Mouse (Mus musculus) kidney, postnatal 0 days (tissue): ENCODE data around the gene Cuta. TPM values are rescaled to one million over a fixed set of nuclear protein-coding genes. Genes with fewer than 3 reads are reported as not detected.
A peak's percentile ranks its signal among the peaks of the same experiment; 100 is the strongest.
"Not testable (repeated sequence)": the region's sequence is repeated elsewhere in the genome, so short reads cannot be mapped to it uniquely, and the experiment has no call there.

Source experiments
- ATAC-seq: fragments of 200-750 bp; cut with Nextera tagmentation; replicated peaks from 2 replicates; pipeline ENCODE4 v1.8.0; 2017; ENCODE audit warnings: low read depth, moderate number of reproducible peaks, moderate TSS enrichment, moderate library complexity; ENCODE audit not compliant: low FRiP score
- DNase-seq: peaks from one replicate; pipeline ENCODE4 v3.0.0-alpha.2; 2016; ENCODE audit warnings: low spot score
- H3K27ac ChIP-seq: fragments of 300-500 bp; sonication (generic); 2 replicates; pipeline ENCODE4 v1.5.1; 2014; ENCODE audit warnings: mild to moderate bottlenecking
- H3K27me3 ChIP-seq: fragments of 300-500 bp; sonication (generic); 2 replicates; pipeline ENCODE4 v1.6.1; 2014; ENCODE audit warnings: low read length, mixed read lengths; ENCODE audit not compliant: insufficient read depth
- H3K36me3 ChIP-seq: fragments of 300-500 bp; sonication (generic); 2 replicates; pipeline ENCODE4 v1.6.1; 2014; ENCODE audit warnings: low read length, mixed read lengths; ENCODE audit not compliant: insufficient read depth
- H3K4me1 ChIP-seq: fragments of 300-500 bp; sonication (generic); replicated peaks from 2 replicates; pipeline ENCODE4 v1.6.1; 2014; ENCODE audit warnings: antibody characterized with exemption, low read length, mixed read lengths; ENCODE audit not compliant: insufficient read depth
- H3K4me2 ChIP-seq: fragments of 300-500 bp; sonication (generic); 2 replicates; pipeline ENCODE4 v1.6.1; 2014; ENCODE audit warnings: mild to moderate bottlenecking, low read length, moderate library complexity, mixed read lengths
- H3K4me3 ChIP-seq: fragments of 300-500 bp; sonication (generic); replicated peaks from 2 replicates; pipeline ENCODE4 v1.5.1; 2014; ENCODE audit warnings: low read depth, low read length
- H3K9ac ChIP-seq: fragments of 300-500 bp; sonication (generic); 2 replicates; pipeline ENCODE4 v1.6.1; 2014; ENCODE audit warnings: low read depth, low read length
- H3K9me3 ChIP-seq: fragments of 300-500 bp; sonication (generic); replicated peaks from 2 replicates; pipeline ENCODE4 v1.6.1; 2016; ENCODE audit warnings: low read length, inconsistent platforms, mixed read lengths
- CTCF ChIP-seq: IDR thresholded peaks from 2 replicates; pipeline ENCODE4 v1.5.1; 2016; ENCODE audit warnings: antibody characterized with exemption, low read depth, mild to moderate bottlenecking, moderate library complexity
- WGBS: fragments of 180-500 bp; shearing (Covaris S2); extraction: QIAGEN DNeasy Blood & Tissue Kit; methylation state at CpG from one replicate; pipeline ENCODE4 v1.1.7; 2014; 5-methylcytosine and 5-hydroxymethylcytosine counted together
- polyA plus RNA-seq: library from polyadenylated mRNA; unstranded; fragments of >200 nt; fragmentation: Nextera tagmentation; extraction: Ambion mirVana; gene quantifications from 2 replicates; pipeline ENCODE4 v1.2.1, GENCODE M21; 2015

The Cuta gene
- polyA plus RNA-seq, 1 experiment from 2014 or later = 227 TPM

- H3K4me2 ChIP-seq = no peak overlapping the region
- 87% methylated on average over 9 of the region's 9 CpGs for WGBS
- ATAC-seq (no peak), DNase-seq (no peak)
- no peaks in the 10 kb centered on the region for H3K9me3 ChIP-seq
- no peaks in the 10 kb centered on the region for H3K27me3 ChIP-seq
- TF ChIP-seq CTCF = no peak
- no peak overlapping the region for H3K27ac ChIP-seq
- H3K4me1 ChIP-seq = peaks cover 18% of the 10 kb centered on the region
- H3K4me3 ChIP-seq = no peak overlapping the region
- H3K9ac ChIP-seq = no peak overlapping the region
- peaks cover 9% of the 10 kb centered on the region for H3K36me3 ChIP-seq
These were observed 4.3 kb downstream of the Cuta start for GRCm38 (mm10) chr17:26935027-26935426.

DNA sequence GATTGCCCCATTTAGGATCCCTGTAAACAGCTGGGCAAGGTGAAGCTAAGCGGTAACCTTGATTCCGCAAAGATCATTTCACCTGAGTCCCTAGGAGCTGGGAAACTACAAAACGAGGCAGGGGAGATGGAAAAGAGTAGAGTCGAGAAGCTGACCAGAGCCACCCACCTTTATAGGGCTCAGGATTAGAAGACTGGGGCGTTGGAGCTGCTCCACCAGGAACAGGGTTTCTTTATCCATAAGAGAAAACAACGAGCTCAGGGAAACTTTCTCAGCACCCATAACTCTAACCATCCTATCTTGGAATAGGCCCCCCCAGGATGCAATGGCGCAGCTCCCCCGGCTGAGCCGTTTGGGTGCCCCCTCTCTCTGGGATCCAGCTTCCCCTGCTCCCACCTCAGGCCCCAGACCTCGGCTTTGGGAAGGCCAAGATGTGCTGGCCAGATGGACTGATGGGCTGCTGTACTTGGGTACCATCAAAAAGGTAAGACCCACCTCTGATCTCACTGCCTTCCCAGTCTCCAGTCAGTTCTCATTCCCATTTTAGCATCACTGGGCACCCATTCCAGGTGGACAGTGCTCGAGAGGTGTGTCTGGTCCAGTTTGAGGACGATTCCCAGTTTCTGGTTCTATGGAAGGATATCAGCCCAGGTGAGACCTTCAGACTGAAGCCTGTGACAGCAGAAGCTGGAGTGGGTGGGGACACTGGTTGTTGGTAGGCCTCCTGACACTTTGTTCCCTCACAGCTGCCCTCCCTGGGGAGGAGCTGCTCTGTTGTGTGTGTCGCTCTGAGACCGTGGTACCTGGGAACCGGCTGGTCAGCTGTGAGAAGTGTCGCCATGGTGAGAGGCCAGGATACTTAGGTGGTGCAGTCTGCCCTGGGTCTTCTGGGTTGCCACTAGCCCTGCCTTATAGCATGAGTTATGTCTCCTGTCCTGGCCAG is 5.2 kb downstream of the Cuta start:
- ATAC-seq (no peak), DNase-seq (no peak)
- H3K27me3 ChIP-seq = no peaks in the 10 kb centered on the region
- H3K4me3 ChIP-seq = peak overlapping the region; percentile 82; the same call in 1 of the 2 replicates
- peaks cover 16% of the 10 kb centered on the region for H3K4me1 ChIP-seq
- no peak overlapping the region for H3K27ac ChIP-seq
- H3K9ac ChIP-seq = peak overlapping the region; percentile 78; the same call in 1 of the 2 replicates
- no peak for TF ChIP-seq CTCF
- H3K9me3 ChIP-seq = no peaks in the 10 kb centered on the region
- peak overlapping the region; percentile 97 for H3K4me2 ChIP-seq
- H3K36me3 ChIP-seq = peaks cover 10% of the 10 kb centered on the region
- 77% methylated on average over 16 of the region's 16 CpGs for WGBS

DNA sequence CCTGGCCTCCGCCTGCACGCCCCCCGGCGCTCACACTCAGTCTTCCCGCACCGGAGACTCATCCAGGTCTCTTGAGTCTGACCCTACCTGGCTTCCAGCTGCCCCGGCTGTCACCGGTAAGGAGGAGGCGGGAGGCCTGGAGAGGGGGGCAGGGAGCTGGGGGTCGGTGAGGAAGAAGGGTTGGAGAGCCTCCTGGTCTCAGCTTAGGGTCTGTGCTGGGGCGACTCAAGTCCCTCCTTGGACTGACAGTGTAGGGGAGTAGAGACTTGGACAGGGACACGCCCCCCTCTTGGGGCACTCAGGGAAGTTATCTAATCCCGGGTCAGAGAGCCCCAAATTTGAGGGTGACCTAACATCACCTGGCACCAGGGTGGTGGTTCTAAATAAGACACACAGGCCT is 6.0 kb downstream of the Cuta start:
- H3K36me3 ChIP-seq = peaks cover 14% of the 10 kb centered on the region
- TF ChIP-seq CTCF = no peak

DNA sequence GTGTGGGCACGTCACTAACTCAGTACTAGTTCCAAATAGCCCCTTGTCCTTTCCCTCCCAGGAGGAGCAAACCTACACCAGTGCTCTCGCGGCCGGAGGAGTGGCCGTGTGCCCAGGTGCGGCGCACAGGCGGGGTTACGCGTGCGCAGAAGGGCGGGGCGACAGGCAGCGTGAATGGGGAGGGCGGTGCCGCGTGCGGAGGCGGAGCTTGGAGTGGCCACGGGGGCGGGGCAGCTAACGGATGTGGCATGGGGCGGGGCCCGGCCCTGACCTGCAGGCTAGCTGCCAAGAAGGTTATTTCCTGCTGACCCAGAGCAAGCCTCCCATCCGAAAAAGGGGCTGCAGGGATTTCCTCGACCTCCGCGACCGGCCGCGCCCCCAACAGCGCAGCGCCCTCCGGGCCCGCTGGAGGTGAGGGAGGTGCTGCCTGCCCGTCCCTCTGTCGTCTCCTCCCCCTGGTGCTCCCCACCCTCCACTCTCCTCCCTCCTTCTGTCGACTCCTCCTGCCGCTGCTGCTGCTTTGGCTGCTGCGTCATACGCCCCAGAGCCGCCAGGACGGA is 6.5 kb downstream of the Cuta start, which contains the start of gene Phf1:
TSS of gene Phf1 (plus strand) at position 214 of the 560 bp plus-strand sequence.
- H3K36me3 ChIP-seq = peaks cover 14% of the 10 kb centered on the region
- peak within 1 kb of the TSS; percentile 80 for H3K27ac ChIP-seq
- H3K4me3 ChIP-seq = peak within 1 kb of the TSS; percentile 82
- H3K9ac ChIP-seq = peak within 1 kb of the TSS; percentile 78
- DNase-seq (peak; percentile 96), ATAC-seq (peak; percentile 79)
- no peaks in the 10 kb centered on the region for H3K9me3 ChIP-seq
- no peaks in the 10 kb centered on the region for H3K27me3 ChIP-seq
- under 1% methylated on average over 27 of the region's 43 CpGs for WGBS
- H3K4me1 ChIP-seq = peaks cover 10% of the 10 kb centered on the region; the same call in 1 of the 2 replicates
- H3K4me2 ChIP-seq = peak within 1 kb of the TSS; percentile 97
- TF ChIP-seq CTCF = peak; percentile 23; the same call in 1 of the 2 replicates

More for the DNA sequence above, 6.0 kb downstream of the Cuta start:
- Histone ChIP-seq H3K27me3 (no peaks in the 10 kb centered on the region), H3K9ac (peak overlapping the region; percentile 78), H3K4me2 (peak overlapping the region; percentile 97), H3K27ac (peak overlapping the region; percentile 80), H3K4me1 (peaks cover 15% of the 10 kb centered on the region), H3K4me3 (peak overlapping the region; percentile 82), H3K9me3 (no peaks in the 10 kb centered on the region)
- WGBS = 3% methylated on average over 13 of the region's 13 CpGs
- DNase-seq = no peak
- ATAC-seq = peak; percentile 5; the same call in 1 of the 2 replicates

DNA sequence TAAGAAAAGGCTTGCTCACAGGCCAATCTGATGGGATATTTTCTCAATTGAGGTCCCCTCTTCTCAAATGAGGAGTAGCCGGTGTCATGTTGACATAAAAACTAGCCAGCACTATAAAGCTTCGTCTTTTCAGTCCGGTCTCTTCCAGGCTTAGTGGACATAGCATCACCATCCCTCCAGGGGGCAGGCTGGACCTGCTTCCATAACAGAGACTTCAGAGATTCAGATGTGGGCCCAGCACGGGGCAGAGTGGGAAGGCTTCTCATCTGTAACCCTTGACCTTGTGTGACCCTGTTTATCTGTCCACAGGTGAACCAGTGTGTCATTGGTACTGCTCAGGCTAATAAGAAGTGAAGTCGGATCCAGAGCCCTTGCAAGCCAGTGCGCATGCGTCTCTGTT is 7.6 kb downstream of the Cuta start:
- not testable (repeated sequence) for H3K27ac ChIP-seq, H3K4me1 ChIP-seq, H3K9ac ChIP-seq, H3K9me3 ChIP-seq, H3K27me3 ChIP-seq, H3K4me2 ChIP-seq, H3K4me3 ChIP-seq
- peak; percentile 70 for TF ChIP-seq CTCF
- DNase-seq (peak; percentile 71), ATAC-seq (0 out of 2 replicates have a peak, but pooled peaks have one; percentile 22)
- 60% methylated on average over 7 of the region's 7 CpGs for WGBS
- H3K36me3 ChIP-seq = peaks cover 14% of the 10 kb centered on the region

GRCm38 (mm10) chr17:26925414-26925813 is 14.0 kb downstream of the Cuta start:
- ATAC-seq = not testable (repeated sequence)
- H3K36me3 ChIP-seq = 0 out of 2 replicates have a peak, but pooled peaks cover 11% of the 10 kb centered on the region
- 95% methylated on average over 9 of the region's 9 CpGs for WGBS

GRCm38 (mm10) chr17:26922368-26922767 is 17.0 kb downstream of the Cuta start:
- DNase-seq, H3K9ac ChIP-seq, H3K27me3 ChIP-seq, H3K36me3 ChIP-seq, H3K4me1 ChIP-seq, H3K9me3 ChIP-seq, H3K4me2 ChIP-seq, ATAC-seq, H3K4me3 ChIP-seq, H3K27ac ChIP-seq: not testable (repeated sequence)
- 90% methylated on average over 5 of the region's 6 CpGs for WGBS

More at GRCm38 (mm10) chr17:26925414-26925813, 14.0 kb downstream of the Cuta start:
- H3K27me3 ChIP-seq, H3K4me2 ChIP-seq, H3K4me1 ChIP-seq, H3K27ac ChIP-seq, H3K9ac ChIP-seq, H3K9me3 ChIP-seq, H3K4me3 ChIP-seq, DNase-seq: not testable (repeated sequence)

GRCm38 (mm10) chr17:26919516-26919915 is 19.9 kb downstream of the Cuta start:
- not testable (repeated sequence) for DNase-seq, H3K27me3 ChIP-seq, H3K27ac ChIP-seq, H3K36me3 ChIP-seq, H3K4me2 ChIP-seq, H3K9me3 ChIP-seq, H3K9ac ChIP-seq, H3K4me3 ChIP-seq, ATAC-seq, H3K4me1 ChIP-seq
- 71% methylated on average over 2 of the region's 2 CpGs for WGBS
